Mouse (Mus musculus) subcutaneous adipose tissue, adult 2 months (tissue): ENCODE data around the gene Atxn2. TPM values are rescaled to one million over a fixed set of nuclear protein-coding genes. Genes with fewer than 3 reads are reported as not detected.

ENCODE experiments used
- polyA plus RNA-seq: library from polyadenylated mRNA; depleted of rRNA; stranded (reverse); fragments of >200 nt; gene quantifications from 2 replicates; pipeline ENCODE4 v1.2.3, GENCODE M21; 2012; ENCODE audit warnings: low replicate concordance; rRNA removed

The Atxn2 gene
- 97.5 and 137 TPM in 2 replicates for polyA plus RNA-seq

GRCm38 (mm10) chr5:121711174-121711927 is at the start of gene Atxn2:
Gene Atxn2 (plus strand): TSS chr5:121711337.

GRCm38 (mm10) chr5:121837441-121838340 is 126.6 kb downstream of the Atxn2 start, which contains the start of gene Sh2b3:
Gene Sh2b3 (minus strand): TSS chr5:121837646.

GRCm38 (mm10) chr5:121848743-121849142 is 137.6 kb downstream of the Atxn2 start, which contains the start of gene Pheta1:
Gene Pheta1 (plus strand): TSS chr5:121848984.

Other genes with a start within 250 kb of the Atxn2 start
- not detected in 2 replicates for gene Adam1b, start 207.9 kb upstream of the Atxn2 start, polyA plus RNA-seq
- 5.4 and 5.8 TPM in 2 replicates for gene Adam1a, start 165.9 kb upstream of the Atxn2 start, polyA plus RNA-seq
- 0.20 and 0.35 TPM in 2 replicates for gene Gm42878, start 165.9 kb upstream of the Atxn2 start, polyA plus RNA-seq
- 56.5 and 56.7 TPM in 2 replicates for gene Mapkapk5, start 165.4 kb upstream of the Atxn2 start, polyA plus RNA-seq
- gene Aldh2, start 117.5 kb upstream of the Atxn2 start, polyA plus RNA-seq, result 885 and 1,194 TPM in 2 replicates
- gene Acad12, start 92.4 kb upstream of the Atxn2 start, polyA plus RNA-seq, result 14.6 and 40.9 TPM in 2 replicates
- 12.5 and 12.6 TPM in 2 replicates for gene Acad10, start 50.8 kb upstream of the Atxn2 start, polyA plus RNA-seq
- gene Brap, start 50.8 kb upstream of the Atxn2 start, polyA plus RNA-seq, result 25.7 and 28.2 TPM in 2 replicates
- gene Sh2b3, start 126.3 kb downstream of the Atxn2 start, polyA plus RNA-seq, result 34.1 and 35.1 TPM in 2 replicates
- 10.6 and 22.8 TPM in 2 replicates for gene Pheta1, start 137.6 kb downstream of the Atxn2 start, polyA plus RNA-seq